Mouse (Mus musculus) kidney, adult 8-10 months (tissue): Measurements from ENCODE around the gene Khdc1c.
"Not testable (repeated sequence)": the region's sequence is repeated elsewhere in the genome, so short reads cannot be mapped to it uniquely, and the experiment has no call there.

Experiments used
- DNase-seq, 2 experiments: peaks; one replicate each; pipeline ENCODE4 v3.0.0; 2022

Khdc1c gene

DNA sequence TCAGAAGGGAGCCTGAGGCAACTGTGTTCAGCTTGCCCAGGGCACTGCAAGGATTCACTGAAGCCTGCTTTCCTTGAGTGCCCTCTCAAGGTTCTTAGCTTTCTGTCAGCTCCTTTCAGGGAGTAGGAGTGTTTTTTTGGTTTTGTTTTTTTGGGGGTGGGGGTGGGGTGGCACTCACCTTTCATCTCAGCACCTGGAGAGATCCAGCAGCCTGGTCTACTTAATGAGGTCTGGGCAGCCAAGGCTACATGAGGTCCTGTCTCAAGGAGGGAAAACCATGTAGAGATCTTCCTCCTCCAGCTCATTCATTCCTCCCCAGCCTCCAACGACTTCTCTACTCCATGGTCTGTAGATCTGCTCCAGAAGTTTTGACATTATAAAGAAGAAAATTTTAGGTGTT is at the start of gene Khdc1c:
TSS of gene Khdc1c (plus strand) at position 301 of the 400 bp plus-strand sequence.
- not testable (repeated sequence) for DNase-seq

- DNase-seq = not testable (repeated sequence)
Measured at GRCm38 (mm10) chr1:21320271-21320670, 47.9 kb upstream of the Khdc1c start.

DNA sequence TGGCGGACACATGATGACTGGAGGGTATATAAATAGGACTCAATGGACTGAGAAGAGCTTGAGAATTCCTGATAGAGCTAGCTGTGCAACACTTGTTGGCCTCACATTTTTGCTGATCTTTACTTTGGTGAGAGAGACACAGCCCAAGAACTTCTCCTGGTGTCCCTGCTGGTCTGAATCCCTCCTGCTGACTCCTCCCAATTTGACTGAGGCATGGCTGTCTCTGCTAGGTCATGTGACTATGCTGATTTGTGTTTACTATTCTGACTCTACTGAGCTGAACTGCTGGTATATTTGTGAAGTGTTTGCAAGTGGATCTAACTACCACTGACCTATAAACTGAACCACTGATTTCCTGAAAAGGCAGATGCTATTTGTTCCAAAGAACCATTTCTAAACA is 46.5 kb upstream of the Khdc1c start:
- DNase-seq = no peak

DNA sequence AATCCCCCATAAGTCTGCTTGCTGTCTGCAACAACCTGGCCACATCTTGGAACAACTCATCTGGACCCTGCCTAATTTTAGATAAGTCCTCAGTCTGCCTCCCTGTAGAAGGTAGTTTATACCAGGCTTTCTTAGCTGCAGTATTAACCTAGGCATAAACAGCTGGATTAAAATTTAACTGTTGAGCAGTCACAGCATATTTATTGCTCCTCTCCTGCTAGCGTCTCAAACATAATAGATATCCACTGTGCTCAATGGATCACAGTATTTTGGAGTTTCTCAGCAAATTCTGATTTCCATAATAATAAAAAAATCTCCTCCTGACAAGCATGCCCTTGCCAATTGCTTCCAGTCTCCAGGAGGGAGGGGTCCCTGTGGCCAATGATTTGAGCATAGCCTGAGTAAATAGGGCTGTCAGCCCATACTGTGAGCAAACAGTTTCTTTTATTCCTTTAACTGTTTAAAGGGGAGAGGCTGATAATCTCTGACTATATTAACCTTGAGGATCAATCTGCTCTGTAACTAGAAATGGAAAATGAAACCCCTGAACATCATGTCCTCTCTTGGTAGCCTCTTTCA is 44.0 kb upstream of the Khdc1c start:
- DNase-seq = peak in 1 of 2 experiments; percentile 23

DNA sequence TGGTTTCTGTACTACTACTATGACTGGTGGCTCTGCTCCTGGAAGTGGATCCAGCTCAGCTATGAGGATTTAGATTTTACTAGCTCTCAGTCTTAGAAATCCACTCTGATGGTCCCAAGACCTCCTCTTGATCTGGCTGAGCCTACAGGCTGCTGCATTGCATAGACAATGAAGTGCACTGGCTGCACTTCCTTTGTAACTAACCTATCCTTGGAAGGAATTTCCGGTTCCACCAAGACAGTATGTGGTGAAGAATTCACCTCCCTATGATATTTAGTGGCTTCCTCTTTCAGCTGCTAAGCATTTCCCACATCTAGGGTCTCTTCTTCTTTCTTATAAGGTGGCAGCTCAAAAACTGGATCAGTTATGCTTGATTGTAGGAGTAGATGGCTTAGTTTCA is 43.5 kb upstream of the Khdc1c start:
- DNase-seq = no peak

GRCm38 (mm10) chr1:21326733-21327132 is 41.4 kb upstream of the Khdc1c start:
- peak; percentile 55 to 79 for DNase-seq

DNA sequence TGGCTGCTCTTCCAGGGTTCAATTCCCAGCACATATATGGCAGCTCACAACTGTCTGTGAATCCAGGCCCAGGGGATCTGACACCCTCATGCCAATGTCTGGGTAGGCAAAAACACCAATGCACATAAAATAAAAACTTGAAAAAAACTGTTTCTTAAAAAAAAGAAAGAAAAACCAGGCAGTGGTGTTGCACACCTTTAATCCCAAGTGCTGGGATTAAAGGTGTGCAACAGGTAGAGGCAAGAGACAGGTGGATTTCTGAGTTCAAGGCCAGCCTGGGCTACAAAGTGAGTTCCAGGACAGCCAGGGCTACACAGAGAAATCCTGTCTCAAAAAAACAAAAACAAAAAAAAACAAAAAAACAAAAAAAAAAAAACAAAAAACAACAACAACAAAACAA is 37.0 kb upstream of the Khdc1c start:
- DNase-seq = not testable (repeated sequence)

DNA sequence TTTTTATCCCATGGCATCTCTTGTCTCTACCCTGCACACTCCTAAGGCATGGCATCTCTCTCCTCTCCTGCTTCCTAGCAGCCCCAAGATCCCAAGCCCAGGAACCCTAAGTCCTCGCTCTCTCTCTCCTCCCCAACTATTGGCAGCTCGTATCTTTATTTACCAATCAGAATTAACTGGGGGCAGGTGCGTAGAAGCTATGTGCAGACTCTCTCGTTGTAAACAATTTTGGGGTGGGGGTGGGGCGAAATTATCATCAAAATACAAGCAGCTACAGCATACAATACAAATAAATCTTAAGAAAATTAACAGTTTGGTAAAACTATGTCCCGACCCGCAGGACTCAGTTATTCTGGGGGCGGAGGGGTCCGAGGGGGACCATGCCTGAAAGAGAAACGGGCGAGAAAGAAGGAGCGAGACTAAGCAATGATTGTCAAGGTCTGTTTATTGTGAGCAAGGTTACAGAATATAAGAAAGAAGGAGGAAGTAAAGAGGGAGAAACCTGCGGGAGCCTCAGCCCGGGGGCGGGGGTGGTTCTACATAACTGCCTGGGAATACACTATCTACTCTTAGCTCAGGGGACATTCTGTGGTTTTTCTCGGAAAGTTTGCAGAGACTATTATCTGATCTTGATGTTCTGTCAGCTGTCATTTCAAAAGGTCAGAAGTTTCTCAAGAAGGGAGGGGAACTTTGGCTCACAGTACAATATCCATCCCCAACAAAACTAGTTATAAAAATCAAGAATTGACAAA is 34.7 kb upstream of the Khdc1c start:
- no peak for DNase-seq

GRCm38 (mm10) chr1:21335836-21336235 is 32.3 kb upstream of the Khdc1c start:
- no peak for DNase-seq

DNA sequence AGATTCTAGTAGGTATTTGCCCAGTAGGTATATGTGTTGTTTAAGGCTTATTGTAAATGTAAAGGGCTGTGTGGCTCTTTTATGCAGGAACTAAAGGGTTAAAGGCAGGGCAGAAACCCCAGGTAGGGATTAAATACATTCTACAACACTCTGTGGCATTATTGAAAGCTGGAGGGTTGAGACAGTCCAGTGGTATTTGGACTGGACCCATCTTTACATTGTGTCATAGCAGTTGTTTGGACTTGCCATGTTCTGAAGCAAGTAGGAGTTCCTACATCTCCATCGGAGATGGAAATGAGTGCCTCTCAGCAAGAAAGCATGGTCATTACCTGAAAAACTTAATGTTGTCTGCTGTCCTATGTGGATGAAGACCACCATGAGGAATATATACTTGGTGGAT is 27.4 kb upstream of the Khdc1c start:
- DNase-seq = no peak

DNA sequence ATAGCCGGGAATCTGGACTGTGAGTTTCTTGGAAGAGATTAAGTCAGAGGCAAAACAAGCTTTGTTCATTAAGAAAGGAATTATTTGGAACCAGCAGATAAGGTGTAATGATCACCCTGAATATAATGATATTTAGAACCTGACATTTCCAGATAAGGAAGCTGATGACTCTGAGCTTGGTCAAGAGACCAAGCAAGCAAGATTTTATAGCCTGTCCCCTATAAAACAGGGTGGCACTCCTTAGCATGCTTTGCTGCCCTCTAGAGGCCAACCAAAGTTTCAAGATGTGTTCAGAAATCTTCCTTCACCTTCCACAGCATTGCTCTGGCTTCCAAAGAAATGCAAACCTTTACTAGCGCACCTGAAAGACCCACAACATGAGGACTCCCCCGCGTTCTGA is 23.9 kb upstream of the Khdc1c start:
- peak; percentile 38 to 46 for DNase-seq

GRCm38 (mm10) chr1:21344752-21345151 is 23.4 kb upstream of the Khdc1c start:
- DNase-seq = not testable (repeated sequence)

- DNase-seq = no peak
Measured at GRCm38 (mm10) chr1:21349341-21349740, 18.8 kb upstream of the Khdc1c start, which contains the start of gene Khdc1a. Gene Khdc1a, plus strand, starts transcription at chr1:21349641.

- no peak for DNase-seq
Measured at GRCm38 (mm10) chr1:21383256-21383655, 15.1 kb downstream of the Khdc1c start, which contains the start of gene Khdc1b. Gene Khdc1b, plus strand, starts transcription at chr1:21383556.

DNA sequence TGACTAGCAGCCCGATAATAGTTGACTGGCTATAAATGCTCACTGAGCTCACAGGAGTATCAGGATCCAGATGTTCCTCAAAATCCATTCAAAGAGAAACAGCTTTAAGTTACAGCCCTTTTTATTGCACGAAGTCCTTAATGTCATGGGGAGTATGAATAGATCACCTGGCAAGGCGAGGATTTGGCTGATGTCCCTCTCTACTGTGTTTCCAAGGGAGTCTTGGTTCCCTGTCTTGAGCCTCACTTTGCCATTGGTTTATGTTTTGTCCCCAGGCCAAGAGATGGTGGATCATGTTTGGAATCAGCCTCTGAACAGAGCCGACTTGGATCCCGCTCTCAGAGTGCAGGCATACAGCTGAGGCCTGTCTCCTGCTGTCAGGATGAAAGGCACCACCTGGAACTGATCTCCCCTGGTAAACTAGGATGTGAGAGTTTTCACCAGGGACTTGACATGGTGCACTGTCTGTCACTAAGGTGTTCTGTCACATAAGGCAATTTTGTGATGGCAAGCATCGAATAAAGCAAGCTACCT is 23.1 kb downstream of the Khdc1c start:
- DNase-seq = no peak

GRCm38 (mm10) chr1:21402804-21403203 is 34.7 kb downstream of the Khdc1c start:
- DNase-seq = peak in 1 of 2 experiments; percentile 1

- no peak for DNase-seq
Measured at GRCm38 (mm10) chr1:21407266-21407665, 39.1 kb downstream of the Khdc1c start.

GRCm38 (mm10) chr1:21411331-21412196 is 43.4 kb downstream of the Khdc1c start:
- peak; percentile 26 to 37 for DNase-seq

DNA sequence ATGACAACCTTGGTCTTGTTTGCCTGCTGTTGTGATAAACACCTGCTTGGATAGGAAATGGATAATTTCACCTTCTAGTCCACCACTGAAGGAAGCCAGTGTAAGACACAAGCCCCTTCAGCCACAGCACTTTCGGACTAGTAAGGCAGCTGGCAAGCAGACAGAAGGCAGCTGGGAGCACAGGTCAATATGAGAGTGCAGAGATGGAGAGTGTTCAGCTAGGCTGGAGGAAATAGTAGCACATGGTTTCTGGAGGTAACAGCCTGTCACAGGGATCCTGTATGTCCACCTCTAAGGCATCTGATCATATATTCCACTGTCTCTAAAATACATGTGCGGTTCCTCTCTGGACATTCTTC is 44.0 kb downstream of the Khdc1c start:
- DNase-seq = no peak

DNA sequence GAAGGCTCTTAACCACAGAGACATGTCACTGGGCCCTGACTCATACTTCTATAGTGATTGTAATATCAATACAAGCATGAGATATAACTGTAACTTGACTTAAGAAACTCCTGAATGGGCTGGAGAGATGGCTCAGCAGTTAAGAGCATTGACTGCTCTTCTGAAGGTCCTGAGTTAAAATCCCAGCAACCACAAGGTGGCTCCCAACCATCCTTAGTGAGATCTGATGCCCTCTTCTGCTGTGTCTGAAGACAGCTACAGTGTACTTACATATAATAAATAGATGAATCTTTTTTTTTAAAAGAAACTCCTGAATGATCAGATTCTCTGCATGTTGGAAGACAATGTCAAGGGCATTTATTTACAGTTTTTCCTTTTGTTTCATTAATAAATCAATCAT is 51.2 kb downstream of the Khdc1c start:
- peak in 1 of 2 experiments; percentile 17 for DNase-seq
